Mouse (Mus musculus) liver, postnatal 0 days (tissue): ENCODE results near the gene Itga1. TPM values are rescaled to one million over a fixed set of nuclear protein-coding genes. Genes with fewer than 3 reads are reported as not detected.

Experiments
- ATAC-seq: fragments of 200-750 bp; cut with Nextera tagmentation; 2 replicates; pipeline ENCODE4 v1.8.0; 2017; ENCODE audit warnings: mild to moderate bottlenecking, moderate library complexity
- DNase-seq: peaks from one replicate; pipeline ENCODE4 v3.0.0-alpha.2; 2016
- H3K27ac ChIP-seq: fragments of 300-500 bp; sonication (generic); 2 replicates; pipeline ENCODE4 v1.5.1; 2014; ENCODE audit warnings: antibody characterized with exemption, moderate library complexity, mild to moderate bottlenecking, low read depth
- H3K27me3 ChIP-seq: fragments of 300-500 bp; sonication (generic); 2 replicates; pipeline ENCODE4 v1.6.1; 2014; ENCODE audit warnings: low read length, control low read depth, mixed read lengths; ENCODE audit not compliant: insufficient read depth
- H3K36me3 ChIP-seq: fragments of 300-500 bp; sonication (generic); replicated peaks from 2 replicates; pipeline ENCODE4 v1.6.1; 2014; ENCODE audit warnings: mild to moderate bottlenecking, control low read depth, low read length, moderate library complexity, mixed read lengths; ENCODE audit not compliant: insufficient read depth
- H3K4me1 ChIP-seq: fragments of 300-500 bp; sonication (generic); 2 replicates; pipeline ENCODE4 v1.6.1; 2014; ENCODE audit warnings: antibody characterized with exemption, mild to moderate bottlenecking, control low read depth; ENCODE audit not compliant: insufficient read depth
- H3K4me2 ChIP-seq: fragments of 300-500 bp; sonication (generic); 2 replicates; pipeline ENCODE4 v1.6.1; 2014; ENCODE audit warnings: low read depth, mild to moderate bottlenecking, low read length, moderate library complexity, mixed read lengths
- H3K4me3 ChIP-seq: fragments of 300-500 bp; sonication (generic); 2 replicates; pipeline ENCODE4 v1.5.1; 2014; ENCODE audit warnings: low read depth, low read length
- H3K9ac ChIP-seq: fragments of 300-500 bp; sonication (generic); replicated peaks from 2 replicates; pipeline ENCODE4 v1.6.1; 2014; ENCODE audit warnings: mild to moderate bottlenecking, moderate library complexity
- H3K9me3 ChIP-seq: fragments of 300-500 bp; sonication (generic); 2 replicates; pipeline ENCODE4 v1.6.1; 2016; ENCODE audit warnings: mild to moderate bottlenecking, control low read depth, low read length, mixed read lengths
- CTCF ChIP-seq: sonication (generic); IDR thresholded peaks from 2 replicates; pipeline ENCODE4 v1.5.1; 2016; ENCODE audit warnings: antibody characterized with exemption, low read depth
- EP300 ChIP-seq: IDR thresholded peaks from 2 replicates; pipeline ENCODE4 v1.6.1; 2016; ENCODE audit warnings: antibody characterized with exemption, low read depth, mild to moderate bottlenecking
- whole genome bisulfite sequencing: fragments of 180-500 bp; shearing (Covaris S2); extraction: QIAGEN DNeasy Blood & Tissue Kit; methylation state at CpG from one replicate; pipeline ENCODE4 v1.1.7; 2014; ENCODE audit not compliant: insufficient replicate concordance; 5-methylcytosine and 5-hydroxymethylcytosine counted together
- polyA plus RNA-seq: library from polyadenylated mRNA; unstranded; fragments of >200 nt; fragmentation: Nextera tagmentation; extraction: Ambion mirVana; gene quantifications from 2 replicates; pipeline ENCODE4 v1.2.1, GENCODE M21; 2015

Gene Itga1
- polyA plus RNA-seq, 1 experiment from 2014 or later: 5.9 TPM

DNA sequence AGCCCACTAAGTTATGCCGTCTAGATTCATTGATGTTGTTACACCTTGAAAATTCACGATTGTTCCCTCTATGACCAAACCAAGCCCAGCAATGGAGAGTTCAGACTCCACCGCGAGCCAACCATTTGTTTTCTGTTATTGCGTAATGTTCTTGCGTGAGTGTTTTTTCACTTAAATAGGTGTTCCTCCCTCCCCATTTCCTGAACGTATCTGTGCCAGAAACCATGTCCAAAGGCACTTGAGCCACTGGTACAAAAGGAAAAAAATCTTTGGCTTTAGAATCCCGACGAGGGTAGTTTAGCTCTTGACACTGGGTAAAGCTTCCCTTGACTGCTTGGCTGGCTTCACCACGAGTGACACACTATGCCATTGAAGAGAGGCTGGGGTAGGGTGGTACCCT, 4.4 kb upstream of the Itga1 start:
- H3K27ac ChIP-seq: 0 out of 2 replicates have a peak overlapping the region, but pooled peaks have one; percentile 16
- H3K27me3 ChIP-seq: peaks cover 6% of the 10 kb centered on the region; the same call in 1 of the 2 replicates
- no peak for TF ChIP-seq EP300
- no peak for DNase-seq
- no peak overlapping the region for H3K9ac ChIP-seq
- H3K4me1 ChIP-seq: peaks cover 2% of the 10 kb centered on the region; the same call in 1 of the 2 replicates
- WGBS: 62% methylated on average over 10 of the region's 10 CpGs
- no peak overlapping the region for H3K4me3 ChIP-seq
- no peaks in the 10 kb centered on the region for H3K9me3 ChIP-seq
- H3K36me3 ChIP-seq: no peaks in the 10 kb centered on the region
- no peak overlapping the region for H3K4me2 ChIP-seq
- ATAC-seq: no peak

DNA sequence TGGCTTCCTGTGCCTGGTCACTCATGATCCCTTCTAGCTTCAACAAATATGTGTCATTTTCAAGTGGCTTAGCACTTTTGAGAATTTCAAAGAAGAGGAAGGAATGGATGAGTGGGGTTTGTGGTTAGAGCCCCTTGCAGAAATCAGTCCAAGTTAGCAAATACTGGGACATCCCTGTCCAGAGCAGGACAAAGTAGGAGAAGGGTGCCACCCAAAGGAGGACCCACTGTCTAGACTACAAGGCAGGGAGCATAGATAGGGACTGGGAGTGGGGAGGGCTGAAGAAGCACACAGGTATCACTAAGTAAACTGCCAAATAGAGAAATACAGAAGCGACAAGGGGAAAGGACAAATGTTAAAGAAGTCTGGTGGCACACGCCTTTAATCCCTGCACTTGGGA, 990 bp upstream of the Itga1 start:
- 0 out of 2 replicates have a peak, but pooled peaks have one; percentile 8 for TF ChIP-seq CTCF
- TF ChIP-seq EP300: no peak
- H3K36me3 ChIP-seq: no peaks in the 10 kb centered on the region
- no peak overlapping the region for H3K9ac ChIP-seq
- no peak overlapping the region for H3K4me2 ChIP-seq
- peaks cover 12% of the 10 kb centered on the region for H3K27me3 ChIP-seq
- H3K9me3 ChIP-seq: no peaks in the 10 kb centered on the region
- H3K27ac ChIP-seq: no peak overlapping the region
- DNase-seq (no peak), ATAC-seq (no peak)
- H3K4me1 ChIP-seq: peaks cover 2% of the 10 kb centered on the region; the same call in 1 of the 2 replicates
- 76% methylated on average over 2 of the region's 2 CpGs for WGBS
- no peak overlapping the region for H3K4me3 ChIP-seq

- H3K27ac ChIP-seq: peak overlapping the region; percentile 83
- peak overlapping the region; percentile 59 for H3K9ac ChIP-seq
Measured at GRCm38 (mm10) chr13:115100381-115101177, 1.2 kb downstream of the Itga1 start.

GRCm38 (mm10) chr13:115099381-115099780, 2.4 kb downstream of the Itga1 start:
- Histone ChIP-seq H3K9me3 (no peaks in the 10 kb centered on the region), H3K4me3 (no peak overlapping the region), H3K27me3 (peaks cover 12% of the 10 kb centered on the region), H3K4me1 (peaks cover 15% of the 10 kb centered on the region), H3K4me2 (peak overlapping the region; percentile 7), H3K36me3 (no peaks in the 10 kb centered on the region), H3K9ac (no peak overlapping the region), H3K27ac (no peak overlapping the region)
- TF ChIP-seq EP300 (no peak), CTCF (no peak)
- no peak for ATAC-seq
- DNase-seq: no peak
- 74% methylated on average over 9 of the region's 9 CpGs for WGBS

More at GRCm38 (mm10) chr13:115100381-115101177, 1.2 kb downstream of the Itga1 start:
- WGBS: 42% methylated on average over 11 of the region's 11 CpGs
- H3K4me1 ChIP-seq: peaks cover 13% of the 10 kb centered on the region
- DNase-seq (no peak), ATAC-seq (no peak)
- no peaks in the 10 kb centered on the region for H3K36me3 ChIP-seq
- peak overlapping the region; percentile 73 for H3K4me2 ChIP-seq
- H3K4me3 ChIP-seq: peak overlapping the region; percentile 54
- TF ChIP-seq CTCF: no peak
- TF ChIP-seq EP300: no peak
- peaks cover 12% of the 10 kb centered on the region for H3K27me3 ChIP-seq
- H3K9me3 ChIP-seq: no peaks in the 10 kb centered on the region

DNA sequence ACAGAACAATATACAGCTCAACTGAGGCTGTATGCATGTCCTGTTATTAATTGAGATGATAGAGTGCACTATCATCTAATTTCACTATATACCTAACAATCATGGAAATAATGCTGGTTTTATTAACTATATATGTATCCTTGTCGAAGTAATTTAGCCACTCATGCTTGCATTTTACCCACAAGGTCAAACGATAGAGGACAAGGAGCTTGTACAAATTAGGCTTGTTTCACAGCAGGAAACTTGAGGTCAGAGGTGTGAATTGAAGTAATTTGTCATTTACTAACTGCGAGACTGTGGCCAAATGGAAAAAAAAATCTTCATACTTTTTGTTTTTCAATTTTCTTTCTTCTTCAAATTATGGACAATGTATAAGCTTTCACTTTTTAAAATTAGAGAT, 3.5 kb downstream of the Itga1 start:
- H3K9me3 ChIP-seq: no peaks in the 10 kb centered on the region
- TF ChIP-seq CTCF: no peak
- no peak for TF ChIP-seq EP300
- H3K27ac ChIP-seq: no peak overlapping the region
- 66% methylated on average over 3 of the region's 3 CpGs for WGBS
- peaks cover 12% of the 10 kb centered on the region for H3K27me3 ChIP-seq
- no peak overlapping the region for H3K4me3 ChIP-seq
- peaks cover 15% of the 10 kb centered on the region for H3K4me1 ChIP-seq
- DNase-seq (no peak), ATAC-seq (no peak)
- no peak overlapping the region for H3K9ac ChIP-seq
- H3K4me2 ChIP-seq: no peak overlapping the region
- H3K36me3 ChIP-seq: no peaks in the 10 kb centered on the region

- H3K4me1 ChIP-seq: peaks cover 16% of the 10 kb centered on the region
- 0 out of 2 replicates have a peak overlapping the region, but pooled peaks have one; percentile 9 for H3K4me2 ChIP-seq
- H3K27me3 ChIP-seq: peaks cover 12% of the 10 kb centered on the region
- H3K9me3 ChIP-seq: no peaks in the 10 kb centered on the region
- H3K36me3 ChIP-seq: no peaks in the 10 kb centered on the region
- TF ChIP-seq CTCF: no peak
- no peak for TF ChIP-seq EP300
- DNase-seq (no peak), ATAC-seq (no peak)
- no peak overlapping the region for H3K27ac ChIP-seq
- H3K9ac ChIP-seq: no peak overlapping the region
- H3K4me3 ChIP-seq: no peak overlapping the region
- WGBS: 42% methylated on average over 5 of the region's 5 CpGs
Measured at GRCm38 (mm10) chr13:115096965-115097364, 4.8 kb downstream of the Itga1 start.
